Mouse (Mus musculus): ENCODE results near the gene Iqck. TPM values are rescaled to one million over a fixed set of nuclear protein-coding genes. Genes with fewer than 3 reads are reported as not detected.

Iqck gene
- total RNA-seq, 1 experiment: 1.8 TPM

GRCm38 (mm10) chr7:118841030-118841745 lies 14.4 kb upstream of the Iqck start:
- H3K36me3 ChIP-seq (ENCODE audit: control insufficient read depth, insufficient read depth, low read length, poor library complexity, severe bottlenecking): peaks cover 41% of the 10 kb centered on the region
- no peak overlapping the region for H3K9ac ChIP-seq (ENCODE audit: insufficient read depth, low read depth, low read length, poor library complexity, severe bottlenecking)
- no peak for DNase-seq (ENCODE audit: low read depth, low spot score)
- H3K4me3 ChIP-seq (ENCODE audit: insufficient read depth in 1 of 2, low read depth in 1 of 2, low read length in 2 of 2, poor library complexity in 1 of 2, severe bottlenecking in 1 of 2): no peak overlapping the region
- H3K27ac ChIP-seq (ENCODE audit: insufficient read depth, low read depth, low read length, poor library complexity, severe bottlenecking): no peak overlapping the region
- no peaks in the 10 kb centered on the region for H3K9me3 ChIP-seq (ENCODE audit: control insufficient read depth, insufficient read depth, low read depth, low read length)
- in situ Hi-C loops (cut with MboI; ENCODE audit: low sequenced_read_pairs in 2 of 2, unreplicated experiment in 2 of 2): no loop called here
- H3K4me1 ChIP-seq (ENCODE audit: control insufficient read depth in 2 of 2, insufficient read depth in 2 of 2, low read length in 2 of 2, poor library complexity in 1 of 2): peaks cover 0 to 2% of the 10 kb centered on the region in 2 experiments; a peak in 2 of 4 replicates
- TF ChIP-seq ZNF384 (IDR thresholded peaks at IDR 0.05; ENCODE audit: low read depth, low read length) (no peak), MAFK (IDR thresholded peaks at IDR 0.05; ENCODE audit: insufficient read depth, low read depth, low read length) (no peak), ZC3H11A (IDR thresholded peaks at IDR 0.05; ENCODE audit: borderline replicate concordance, low read depth, low read length) (no peak), CHD2 (IDR thresholded peaks at IDR 0.05; ENCODE audit: low read depth, low read length) (no peak), HCFC1 (IDR thresholded peaks at IDR 0.05; ENCODE audit: borderline replicate concordance, insufficient read depth, low read length) (no peak)

DNA sequence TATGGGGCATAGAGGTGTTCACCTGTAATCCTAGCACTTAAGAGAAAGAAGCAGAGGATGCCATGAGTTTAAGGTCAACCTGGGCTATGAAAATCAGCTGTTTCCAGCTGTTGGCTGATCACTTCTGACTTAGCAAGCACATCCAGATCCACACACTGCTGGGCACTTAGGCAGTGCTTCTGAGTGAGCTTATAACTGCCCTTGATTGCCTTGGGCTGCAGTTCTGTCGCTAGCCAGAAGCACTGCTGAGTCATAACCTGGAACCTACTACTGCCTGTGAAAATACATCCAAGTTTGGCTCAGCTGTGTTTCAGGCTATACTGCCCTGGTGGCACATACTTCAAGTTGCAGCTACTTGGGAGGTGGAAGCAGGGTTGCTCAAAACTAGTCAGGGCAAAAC lies 13.8 kb upstream of the Iqck start:
- no peak overlapping the region for H3K27ac ChIP-seq (ENCODE audit: insufficient read depth, low read depth, low read length, poor library complexity, severe bottlenecking)
- H3K4me3 ChIP-seq (ENCODE audit: insufficient read depth in 1 of 2, low read depth in 1 of 2, low read length in 2 of 2, poor library complexity in 1 of 2, severe bottlenecking in 1 of 2): no peak overlapping the region
- no peak overlapping the region for H3K9ac ChIP-seq (ENCODE audit: insufficient read depth, low read depth, low read length, poor library complexity, severe bottlenecking)
- H3K9me3 ChIP-seq (ENCODE audit: control insufficient read depth, insufficient read depth, low read depth, low read length): no peaks in the 10 kb centered on the region
- H3K36me3 ChIP-seq (ENCODE audit: control insufficient read depth, insufficient read depth, low read length, poor library complexity, severe bottlenecking): peaks cover 46% of the 10 kb centered on the region
- TF ChIP-seq ZC3H11A (IDR thresholded peaks at IDR 0.05; ENCODE audit: borderline replicate concordance, low read depth, low read length) (no peak), HCFC1 (IDR thresholded peaks at IDR 0.05; ENCODE audit: borderline replicate concordance, insufficient read depth, low read length) (no peak), CHD2 (IDR thresholded peaks at IDR 0.05; ENCODE audit: low read depth, low read length) (no peak)
- peaks cover 0 to 2% of the 10 kb centered on the region in 2 experiments; a peak in 2 of 4 replicates for H3K4me1 ChIP-seq (ENCODE audit: control insufficient read depth in 2 of 2, insufficient read depth in 2 of 2, low read length in 2 of 2, poor library complexity in 1 of 2)
- in situ Hi-C loops (cut with MboI; ENCODE audit: low sequenced_read_pairs in 2 of 2, unreplicated experiment in 2 of 2): no loop called here
- no peak for DNase-seq (ENCODE audit: low read depth, low spot score)

DNA sequence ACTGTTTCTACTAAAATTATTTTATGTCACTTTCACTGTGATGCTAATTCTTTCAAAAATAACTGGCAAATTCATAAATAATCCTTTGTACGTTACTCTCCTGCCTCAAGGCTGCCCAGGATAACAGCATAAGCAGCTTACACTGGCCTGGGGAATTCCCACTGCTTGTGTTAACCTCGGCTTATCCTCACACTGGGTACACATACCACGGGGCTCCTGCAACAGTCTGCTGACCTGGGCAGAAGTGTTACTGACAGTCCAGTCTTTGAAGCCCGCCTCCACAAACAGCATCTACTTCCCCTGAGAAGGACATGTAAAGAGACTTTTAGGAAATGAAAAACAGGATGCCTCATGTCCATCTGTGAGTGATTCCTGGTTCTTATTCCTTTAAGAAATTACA lies 12.6 kb upstream of the Iqck start:
- H3K4me3 ChIP-seq (ENCODE audit: insufficient read depth in 1 of 2, low read depth in 1 of 2, low read length in 2 of 2, poor library complexity in 1 of 2, severe bottlenecking in 1 of 2): no peak overlapping the region
- H3K27ac ChIP-seq (ENCODE audit: insufficient read depth, low read depth, low read length, poor library complexity, severe bottlenecking): no peak overlapping the region
- peaks cover 0 to 9% of the 10 kb centered on the region in 2 experiments; a peak in 2 of 4 replicates for H3K4me1 ChIP-seq (ENCODE audit: control insufficient read depth in 2 of 2, insufficient read depth in 2 of 2, low read length in 2 of 2, poor library complexity in 1 of 2)
- DNase-seq (ENCODE audit: low read depth, low spot score): no peak
- peaks cover 57% of the 10 kb centered on the region for H3K36me3 ChIP-seq (ENCODE audit: control insufficient read depth, insufficient read depth, low read length, poor library complexity, severe bottlenecking)
- in situ Hi-C loops (cut with MboI; ENCODE audit: low sequenced_read_pairs in 2 of 2, unreplicated experiment in 2 of 2): no loop called here
- no peak overlapping the region for H3K9ac ChIP-seq (ENCODE audit: insufficient read depth, low read depth, low read length, poor library complexity, severe bottlenecking)
- no peak for TF ChIP-seq HCFC1 (IDR thresholded peaks at IDR 0.05; ENCODE audit: borderline replicate concordance, insufficient read depth, low read length)
- TF ChIP-seq MAFK (IDR thresholded peaks at IDR 0.05; ENCODE audit: insufficient read depth, low read depth, low read length): no peak
- TF ChIP-seq CHD2 (IDR thresholded peaks at IDR 0.05; ENCODE audit: low read depth, low read length): no peak
- TF ChIP-seq ZC3H11A (IDR thresholded peaks at IDR 0.05; ENCODE audit: borderline replicate concordance, low read depth, low read length): no peak
- TF ChIP-seq ZNF384 (IDR thresholded peaks at IDR 0.05; ENCODE audit: low read depth, low read length): no peak
- H3K9me3 ChIP-seq (ENCODE audit: control insufficient read depth, insufficient read depth, low read depth, low read length): no peaks in the 10 kb centered on the region

DNA sequence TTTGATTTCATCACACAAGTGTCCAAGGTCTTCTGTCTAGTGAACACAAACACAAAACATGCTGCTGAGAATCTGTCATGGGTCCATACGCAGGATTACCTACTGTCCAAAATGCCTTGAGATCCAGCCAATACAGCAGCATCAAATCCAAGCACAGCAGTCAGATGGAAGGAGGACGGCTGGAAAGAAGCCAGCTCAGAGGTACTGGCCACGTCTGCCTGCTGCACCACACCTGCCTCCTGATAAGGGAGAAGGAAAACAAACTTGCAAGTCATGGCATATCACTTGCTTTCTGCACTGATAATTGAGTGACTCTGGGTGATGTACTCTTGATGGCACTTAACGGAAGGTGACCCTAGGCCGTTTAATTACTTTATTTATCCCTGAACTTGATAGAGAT lies 10.4 kb upstream of the Iqck start:
- Histone ChIP-seq H3K27ac (ENCODE audit: insufficient read depth, low read depth, low read length, poor library complexity, severe bottlenecking) (no peak overlapping the region), H3K9me3 (ENCODE audit: control insufficient read depth, insufficient read depth, low read depth, low read length) (no peaks in the 10 kb centered on the region), H3K4me1 (ENCODE audit: control insufficient read depth in 2 of 2, insufficient read depth in 2 of 2, low read length in 2 of 2, poor library complexity in 1 of 2) (peaks cover 4 to 28% of the 10 kb centered on the region in 2 experiments; a peak in 3 of 4 replicates), H3K36me3 (ENCODE audit: control insufficient read depth, insufficient read depth, low read length, poor library complexity, severe bottlenecking) (peaks cover 77% of the 10 kb centered on the region), H3K9ac (ENCODE audit: insufficient read depth, low read depth, low read length, poor library complexity, severe bottlenecking) (no peak overlapping the region), H3K4me3 (ENCODE audit: insufficient read depth in 1 of 2, low read depth in 1 of 2, low read length in 2 of 2, poor library complexity in 1 of 2, severe bottlenecking in 1 of 2) (no peak overlapping the region)
- in situ Hi-C loops (cut with MboI; ENCODE audit: low sequenced_read_pairs in 2 of 2, unreplicated experiment in 2 of 2): no loop called here
- TF ChIP-seq HCFC1 (IDR thresholded peaks at IDR 0.05; ENCODE audit: borderline replicate concordance, insufficient read depth, low read length) (no peak), MAFK (IDR thresholded peaks at IDR 0.05; ENCODE audit: insufficient read depth, low read depth, low read length) (no peak), ZC3H11A (IDR thresholded peaks at IDR 0.05; ENCODE audit: borderline replicate concordance, low read depth, low read length) (no peak), CHD2 (IDR thresholded peaks at IDR 0.05; ENCODE audit: low read depth, low read length) (no peak), ZNF384 (IDR thresholded peaks at IDR 0.05; ENCODE audit: low read depth, low read length) (no peak)
- no peak for DNase-seq (ENCODE audit: low read depth, low spot score)

Measured in ES-E14 (cell line).